Mouse (Mus musculus) retina, adult 2 months (tissue): ENCODE data around the gene Unc93b1.

Experiments used
- DNase-seq: peaks from one replicate; pipeline ENCODE4 v3.0.0-alpha.2; 2012; ENCODE audit warnings: low read depth, low spot score

Gene Unc93b1

GRCm38 (mm10) chr19:3935032-3935895 is at the start of gene Unc93b1:
TSS of gene Unc93b1 (plus strand) at chr19:3935186.
- no peak for DNase-seq

GRCm38 (mm10) chr19:3889096-3889495 is 45.9 kb upstream of the Unc93b1 start:
- no peak for DNase-seq

- DNase-seq, result no peak
These were observed 44.8 kb upstream of the Unc93b1 start for GRCm38 (mm10) chr19:3890181-3890580.

GRCm38 (mm10) chr19:3893545-3894116 is 41.4 kb upstream of the Unc93b1 start:
- DNase-seq, result no peak

- DNase-seq, result no peak
These were observed 40.7 kb upstream of the Unc93b1 start for GRCm38 (mm10) chr19:3894294-3894693.

GRCm38 (mm10) chr19:3895171-3895631 is 39.8 kb upstream of the Unc93b1 start:
- DNase-seq, result no peak

- DNase-seq, result no peak
These were observed 38.8 kb upstream of the Unc93b1 start for GRCm38 (mm10) chr19:3896208-3896607.

- DNase-seq, result no peak
These were observed 37.4 kb upstream of the Unc93b1 start for GRCm38 (mm10) chr19:3897557-3897956.

- no peak for DNase-seq
These were observed 36.0 kb upstream of the Unc93b1 start for GRCm38 (mm10) chr19:3898952-3899351.

- no peak for DNase-seq
These were observed 35.4 kb upstream of the Unc93b1 start for GRCm38 (mm10) chr19:3899618-3900017.

- no peak for DNase-seq
These were observed 32.0 kb upstream of the Unc93b1 start for GRCm38 (mm10) chr19:3902966-3903365.

- no peak for DNase-seq
These were observed 31.2 kb upstream of the Unc93b1 start for GRCm38 (mm10) chr19:3903648-3904362.

- DNase-seq, result no peak
These were observed 30.7 kb upstream of the Unc93b1 start for GRCm38 (mm10) chr19:3904363-3904675.

- DNase-seq, result no peak
These were observed 29.6 kb upstream of the Unc93b1 start for GRCm38 (mm10) chr19:3905261-3905969.

GRCm38 (mm10) chr19:3906326-3906725 is 28.7 kb upstream of the Unc93b1 start:
- DNase-seq, result no peak

GRCm38 (mm10) chr19:3906795-3907786 is 27.9 kb upstream of the Unc93b1 start, which contains the start of gene Tcirg1:
TSS of gene Tcirg1 (minus strand) at chr19:3907133.
- no peak for DNase-seq

- DNase-seq, result no peak
These were observed 26.9 kb upstream of the Unc93b1 start for GRCm38 (mm10) chr19:3907876-3908660.

- no peak for DNase-seq
These were observed 24.8 kb upstream of the Unc93b1 start for GRCm38 (mm10) chr19:3910206-3910605.

- peak; percentile 96 for DNase-seq
These were observed 22.4 kb upstream of the Unc93b1 start, which contains the start of gene Ndufs8 for GRCm38 (mm10) chr19:3912337-3913204. TSS of gene Ndufs8 (minus strand) at chr19:3912774.
